Mouse (Mus musculus): ENCODE data around the gene Itgb3. TPM values are rescaled to one million over a fixed set of nuclear protein-coding genes. Genes with fewer than 3 reads are reported as not detected.

Itgb3 gene
- polyA plus RNA-seq (2014; fragmentation: Nextera tagmentation; extraction: Ambion mirVana), result 0.98 and 1.1 TPM in 2 replicates

- Histone ChIP-seq H3K9ac (ENCODE audit: low read length) (peak within 1 kb of the TSS; percentile 44), H3K27ac (ENCODE audit: low read depth, low read length) (no peak within 1 kb of the TSS), H3K36me3 (ENCODE audit: control insufficient read depth, insufficient read depth, low read length) (no peaks in the 10 kb centered on the region), H3K4me1 (replicated peaks; ENCODE audit: control insufficient read depth, insufficient read depth, low read length) (peaks cover 5% of the 10 kb centered on the region; the same call in 1 of the 2 replicates), H3K9me3 (ENCODE audit: control insufficient read depth, low read length) (no peaks in the 10 kb centered on the region), H3K4me2 (ENCODE audit: low read depth, low read length, severe bottlenecking) (peak within 1 kb of the TSS; percentile 68), H3K4me3 (ENCODE audit: low read depth, low read length) (peak within 1 kb of the TSS; percentile 45), H3K27me3 (ENCODE audit: control insufficient read depth, insufficient read depth, low read length) (peaks cover 16% of the 10 kb centered on the region)
- ATAC-seq (replicated peaks; ENCODE audit: low FRiP score) (peak; percentile 86), DNase-seq (ENCODE audit: low spot score) (peak; percentile 90)
- WGBS, result under 1% methylated on average over 49 of the region's 51 CpGs
Observed at GRCm38 (mm10) chr11:104607491-104608245, at the start of gene Itgb3. Gene Itgb3 (plus strand): TSS chr11:104608000.

DNA sequence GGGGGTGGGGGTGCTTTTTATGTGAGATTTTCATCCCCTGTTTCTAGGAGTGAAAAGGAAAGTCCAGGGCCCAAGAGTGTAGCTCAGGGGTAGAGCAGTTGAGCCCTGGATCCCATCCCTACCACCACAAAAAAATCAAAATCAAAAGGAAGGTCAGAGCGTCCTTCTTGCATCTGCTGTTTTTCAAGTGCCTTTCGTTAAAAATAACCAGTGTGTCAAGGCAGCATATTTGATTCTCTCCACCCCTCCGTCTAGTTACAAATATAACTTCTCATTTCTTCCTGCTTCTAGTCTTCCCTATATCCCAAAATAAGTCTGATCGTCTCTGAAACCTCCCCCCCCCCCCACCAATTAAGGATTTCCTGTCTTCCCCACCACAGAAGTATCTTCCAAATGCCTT is 49.7 kb upstream of the Itgb3 start:
- Histone ChIP-seq H3K27ac (ENCODE audit: low read depth, low read length) (no peak overlapping the region), H3K9ac (ENCODE audit: low read length) (no peak overlapping the region), H3K4me1 (replicated peaks; ENCODE audit: control insufficient read depth, insufficient read depth, low read length) (no peaks in the 10 kb centered on the region), H3K4me3 (ENCODE audit: low read depth, low read length) (no peak overlapping the region), H3K9me3 (ENCODE audit: control insufficient read depth, low read length) (no peaks in the 10 kb centered on the region), H3K27me3 (ENCODE audit: control insufficient read depth, insufficient read depth, low read length) (no peaks in the 10 kb centered on the region), H3K4me2 (ENCODE audit: low read depth, low read length, severe bottlenecking) (no peak overlapping the region), H3K36me3 (ENCODE audit: control insufficient read depth, insufficient read depth, low read length) (no peaks in the 10 kb centered on the region)
- DNase-seq (ENCODE audit: low spot score), result no peak
- 87% methylated on average over 4 of the region's 4 CpGs for WGBS
- no peak for ATAC-seq (replicated peaks; ENCODE audit: low FRiP score)

DNA sequence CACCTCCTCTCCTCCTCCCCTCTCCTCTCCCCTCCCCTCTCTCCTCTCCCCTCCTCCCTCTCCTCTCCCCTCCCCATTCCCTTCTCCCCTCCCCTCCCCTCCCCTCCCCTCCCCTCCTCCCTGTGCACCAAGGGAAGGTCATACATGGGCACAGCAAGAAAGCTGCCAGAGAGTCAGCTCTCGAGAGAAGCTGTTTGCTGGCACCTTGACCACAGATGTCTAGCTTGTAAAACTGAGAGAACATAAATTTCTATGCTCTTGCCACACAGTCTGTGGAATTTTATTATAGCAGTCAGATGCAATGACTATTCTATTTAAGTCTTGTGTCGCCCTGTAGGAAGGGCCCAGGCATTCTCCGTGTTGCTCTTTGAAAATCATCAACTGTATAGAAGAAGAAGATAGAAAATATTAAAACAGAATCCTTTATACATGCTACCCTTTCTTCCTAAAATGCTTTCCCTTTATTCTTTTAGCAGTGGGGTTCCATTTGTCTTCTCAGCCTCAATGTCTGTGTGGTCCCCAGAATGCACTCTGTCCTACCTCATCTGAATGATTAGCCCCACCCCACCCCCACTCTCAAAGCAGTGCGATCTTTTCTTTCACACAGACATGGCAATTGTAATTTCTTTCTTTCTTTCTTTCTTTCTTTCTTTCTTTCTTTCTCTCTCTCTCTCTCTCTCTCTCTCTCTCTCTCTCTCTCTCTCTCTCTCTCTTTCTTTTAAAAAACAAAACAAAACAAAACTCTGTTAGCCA is 49.0 kb upstream of the Itgb3 start:
- H3K4me3 ChIP-seq (ENCODE audit: low read depth, low read length), result no peak overlapping the region
- no peak overlapping the region for H3K27ac ChIP-seq (ENCODE audit: low read depth, low read length)
- DNase-seq (ENCODE audit: low spot score), result no peak
- no peak for ATAC-seq (replicated peaks; ENCODE audit: low FRiP score)
- H3K4me1 ChIP-seq (replicated peaks; ENCODE audit: control insufficient read depth, insufficient read depth, low read length), result no peaks in the 10 kb centered on the region
- H3K9ac ChIP-seq (ENCODE audit: low read length), result no peak overlapping the region
- no peaks in the 10 kb centered on the region for H3K36me3 ChIP-seq (ENCODE audit: control insufficient read depth, insufficient read depth, low read length)
- H3K9me3 ChIP-seq (ENCODE audit: control insufficient read depth, low read length), result no peaks in the 10 kb centered on the region
- H3K27me3 ChIP-seq (ENCODE audit: control insufficient read depth, insufficient read depth, low read length), result no peaks in the 10 kb centered on the region
- H3K4me2 ChIP-seq (ENCODE audit: low read depth, low read length, severe bottlenecking), result no peak overlapping the region
- WGBS, result 46% methylated on average over 4 of the region's 4 CpGs

GRCm38 (mm10) chr11:104560971-104561370 is 46.8 kb upstream of the Itgb3 start:
- no peaks in the 10 kb centered on the region for H3K36me3 ChIP-seq (ENCODE audit: control insufficient read depth, insufficient read depth, low read length)
- no peak overlapping the region for H3K9ac ChIP-seq (ENCODE audit: low read length)
- no peak overlapping the region for H3K4me3 ChIP-seq (ENCODE audit: low read depth, low read length)
- no peaks in the 10 kb centered on the region for H3K4me1 ChIP-seq (replicated peaks; ENCODE audit: control insufficient read depth, insufficient read depth, low read length)
- DNase-seq (ENCODE audit: low spot score), result no peak
- H3K4me2 ChIP-seq (ENCODE audit: low read depth, low read length, severe bottlenecking), result no peak overlapping the region
- ATAC-seq (replicated peaks; ENCODE audit: low FRiP score), result no peak
- no peaks in the 10 kb centered on the region for H3K27me3 ChIP-seq (ENCODE audit: control insufficient read depth, insufficient read depth, low read length)
- WGBS, result 71% methylated on average over 2 of the region's 2 CpGs
- no peak overlapping the region for H3K27ac ChIP-seq (ENCODE audit: low read depth, low read length)
- H3K9me3 ChIP-seq (ENCODE audit: control insufficient read depth, low read length), result no peaks in the 10 kb centered on the region

GRCm38 (mm10) chr11:104563496-104563895 is 44.3 kb upstream of the Itgb3 start:
- no peak overlapping the region for H3K9ac ChIP-seq (ENCODE audit: low read length)
- H3K27ac ChIP-seq (ENCODE audit: low read depth, low read length), result no peak overlapping the region
- no peaks in the 10 kb centered on the region for H3K9me3 ChIP-seq (ENCODE audit: control insufficient read depth, low read length)
- H3K27me3 ChIP-seq (ENCODE audit: control insufficient read depth, insufficient read depth, low read length), result no peaks in the 10 kb centered on the region
- H3K4me3 ChIP-seq (ENCODE audit: low read depth, low read length), result no peak overlapping the region
- DNase-seq (ENCODE audit: low spot score) (no peak), ATAC-seq (replicated peaks; ENCODE audit: low FRiP score) (no peak)
- H3K4me1 ChIP-seq (replicated peaks; ENCODE audit: control insufficient read depth, insufficient read depth, low read length), result no peaks in the 10 kb centered on the region
- H3K36me3 ChIP-seq (ENCODE audit: control insufficient read depth, insufficient read depth, low read length), result no peaks in the 10 kb centered on the region
- WGBS, result 87% methylated on average over 1 of the region's 1 CpGs
- no peak overlapping the region for H3K4me2 ChIP-seq (ENCODE audit: low read depth, low read length, severe bottlenecking)

DNA sequence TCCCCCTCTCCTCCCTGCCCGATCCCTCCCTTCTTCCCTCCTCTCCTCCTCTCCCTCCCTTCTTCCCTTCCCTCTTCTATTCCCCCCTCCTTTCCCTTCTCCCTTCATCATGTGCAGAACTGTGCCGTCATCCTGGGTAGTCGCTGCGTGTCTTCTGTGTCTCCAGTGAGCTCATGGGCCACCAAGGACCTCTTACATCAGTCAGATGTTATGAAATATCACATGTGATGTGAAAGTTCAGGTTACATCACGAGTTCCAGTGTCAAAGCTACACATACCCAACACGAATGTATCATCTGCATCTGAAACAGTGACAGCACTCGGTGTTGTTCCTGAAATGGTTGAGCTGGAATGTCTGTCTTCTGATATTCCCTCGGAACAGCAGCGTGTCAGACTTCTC is 42.6 kb upstream of the Itgb3 start:
- DNase-seq (ENCODE audit: low spot score) (no peak), ATAC-seq (replicated peaks; ENCODE audit: low FRiP score) (no peak)
- Histone ChIP-seq H3K27me3 (ENCODE audit: control insufficient read depth, insufficient read depth, low read length) (no peaks in the 10 kb centered on the region), H3K4me1 (replicated peaks; ENCODE audit: control insufficient read depth, insufficient read depth, low read length) (no peaks in the 10 kb centered on the region), H3K27ac (ENCODE audit: low read depth, low read length) (no peak overlapping the region), H3K9me3 (ENCODE audit: control insufficient read depth, low read length) (no peaks in the 10 kb centered on the region), H3K9ac (ENCODE audit: low read length) (no peak overlapping the region), H3K4me3 (ENCODE audit: low read depth, low read length) (no peak overlapping the region), H3K36me3 (ENCODE audit: control insufficient read depth, insufficient read depth, low read length) (no peaks in the 10 kb centered on the region), H3K4me2 (ENCODE audit: low read depth, low read length, severe bottlenecking) (no peak overlapping the region)
- WGBS, result 85% methylated on average over 9 of the region's 9 CpGs

GRCm38 (mm10) chr11:104566097-104566496 is 41.7 kb upstream of the Itgb3 start:
- no peak overlapping the region for H3K4me2 ChIP-seq (ENCODE audit: low read depth, low read length, severe bottlenecking)
- H3K9ac ChIP-seq (ENCODE audit: low read length), result no peak overlapping the region
- H3K27ac ChIP-seq (ENCODE audit: low read depth, low read length), result no peak overlapping the region
- no peak for DNase-seq (ENCODE audit: low spot score)
- H3K9me3 ChIP-seq (ENCODE audit: control insufficient read depth, low read length), result no peaks in the 10 kb centered on the region
- H3K4me1 ChIP-seq (replicated peaks; ENCODE audit: control insufficient read depth, insufficient read depth, low read length), result no peaks in the 10 kb centered on the region
- no peak for ATAC-seq (replicated peaks; ENCODE audit: low FRiP score)
- no peaks in the 10 kb centered on the region for H3K36me3 ChIP-seq (ENCODE audit: control insufficient read depth, insufficient read depth, low read length)
- H3K27me3 ChIP-seq (ENCODE audit: control insufficient read depth, insufficient read depth, low read length), result no peaks in the 10 kb centered on the region
- no peak overlapping the region for H3K4me3 ChIP-seq (ENCODE audit: low read depth, low read length)
- WGBS, result 91% methylated on average over 6 of the region's 6 CpGs

- Histone ChIP-seq H3K9ac (ENCODE audit: low read length) (no peak overlapping the region), H3K4me2 (ENCODE audit: low read depth, low read length, severe bottlenecking) (no peak overlapping the region), H3K4me1 (replicated peaks; ENCODE audit: control insufficient read depth, insufficient read depth, low read length) (no peaks in the 10 kb centered on the region), H3K27ac (ENCODE audit: low read depth, low read length) (no peak overlapping the region), H3K4me3 (ENCODE audit: low read depth, low read length) (no peak overlapping the region), H3K9me3 (ENCODE audit: control insufficient read depth, low read length) (no peaks in the 10 kb centered on the region), H3K36me3 (ENCODE audit: control insufficient read depth, insufficient read depth, low read length) (no peaks in the 10 kb centered on the region), H3K27me3 (ENCODE audit: control insufficient read depth, insufficient read depth, low read length) (no peaks in the 10 kb centered on the region)
- no peak for DNase-seq (ENCODE audit: low spot score)
- WGBS, result 79% methylated on average over 2 of the region's 2 CpGs
- ATAC-seq (replicated peaks; ENCODE audit: low FRiP score), result no peak
Observed at GRCm38 (mm10) chr11:104566796-104567195, 41.0 kb upstream of the Itgb3 start.
